Mouse (Mus musculus): ENCODE measurements around the gene Xrcc1. TPM values are rescaled to one million over a fixed set of nuclear protein-coding genes. Genes with fewer than 3 reads are reported as not detected.

Gene Xrcc1
- total and polyA plus RNA-seq, 2 experiments from 2014 or later = 41.9 to 51.8 TPM

DNA sequence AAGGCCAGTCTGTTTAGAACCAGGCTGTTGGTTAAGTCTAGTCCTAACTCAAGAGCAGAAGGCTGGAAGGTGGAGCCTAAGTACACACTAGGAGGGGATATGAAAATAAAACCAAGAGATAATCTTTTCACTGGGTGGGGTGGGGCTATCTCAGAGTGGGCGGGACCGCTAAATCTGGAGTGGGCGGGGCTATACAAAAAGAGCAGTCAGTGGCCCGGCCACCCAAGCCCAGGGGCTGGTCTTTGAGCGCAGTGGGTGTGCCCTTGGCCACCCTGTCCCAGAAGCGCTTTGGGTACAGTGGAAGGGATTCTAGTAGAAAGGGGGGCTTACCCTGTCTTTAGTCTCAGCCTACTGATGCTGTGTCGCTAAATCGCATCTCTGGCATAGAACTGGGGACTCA lies 40.7 kb downstream of the Xrcc1 start:
- Histone ChIP-seq H3K9ac (replicated peaks; ENCODE audit: low read length, poor library complexity, severe bottlenecking) (peak overlapping the region; percentile 90), H3K4me2 (ENCODE audit: low read depth, low read length, poor library complexity, severe bottlenecking) (peak overlapping the region; percentile 66), H3K27me3 (ENCODE audit: insufficient read depth, low read length) (no peaks in the 10 kb centered on the region), H3K36me3 (ENCODE audit: insufficient read depth, low read length) (0 out of 2 replicates have a peak, but pooled peaks cover 3% of the 10 kb centered on the region), H3K4me1 (ENCODE audit: insufficient read depth, low read length) (no peaks in the 10 kb centered on the region), H3K27ac (ENCODE audit: low read depth, low read length) (peak overlapping the region; percentile 71; the same call in 1 of the 2 replicates), H3K9me3 (ENCODE audit: low read length) (no peaks in the 10 kb centered on the region), H3K4me3 (ENCODE audit: low read depth, low read length) (peak overlapping the region; percentile 64)
- TF ChIP-seq CTCF (IDR thresholded peaks at IDR 0.05) = no peak
- peak; percentile 44 for DNase-seq (ENCODE audit: low spot score)
- ATAC-seq (ENCODE audit: low FRiP score) = peak; percentile 61
- 8% methylated on average over 8 of the region's 8 CpGs for WGBS

DNA sequence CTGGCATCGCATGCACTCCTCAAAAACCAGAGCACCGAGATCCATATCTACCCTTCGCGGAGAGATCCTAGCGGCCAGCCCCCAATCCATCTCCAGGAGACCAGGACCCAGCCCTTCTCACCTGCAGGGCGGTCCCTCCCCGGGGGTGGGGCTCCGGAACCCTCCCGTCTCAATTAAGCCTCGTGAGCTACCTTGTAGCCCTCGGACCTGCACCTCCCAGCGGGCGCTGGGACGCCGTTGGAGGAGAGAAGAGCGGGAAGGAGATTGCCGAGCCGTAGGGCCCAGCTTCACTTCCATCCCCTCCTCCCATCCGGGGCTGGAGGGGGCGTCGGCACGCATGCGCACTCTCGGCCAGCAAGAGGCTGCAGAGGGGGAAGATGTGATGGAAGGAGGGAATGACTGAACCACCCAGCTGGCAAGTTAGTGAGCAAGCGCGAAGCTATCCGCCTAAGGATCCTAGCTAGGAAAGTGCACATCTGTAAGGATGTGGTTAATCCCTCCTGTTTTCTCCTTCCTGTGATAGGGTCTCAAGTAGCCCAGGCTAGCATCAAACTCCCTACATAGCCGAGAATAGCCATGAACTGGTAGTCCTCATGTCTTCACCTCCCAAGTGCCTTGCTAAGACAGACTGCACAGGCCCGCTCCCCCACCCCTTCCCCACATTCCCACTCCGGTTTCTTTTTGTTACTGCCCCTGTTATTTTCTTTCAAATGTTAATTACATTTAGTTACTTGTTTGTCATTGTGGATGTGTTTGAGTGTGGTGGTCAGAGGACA lies 41.4 kb downstream of the Xrcc1 start, which contains the start of the genes Ethe1 and Zfp575:
TSS of gene Ethe1 (plus strand) at position 214 of the 776 bp plus-strand sequence.
TSS of gene Zfp575 (minus strand) at position 312 of the 776 bp plus-strand sequence.
- peak; percentile 84 for DNase-seq (ENCODE audit: low spot score)
- WGBS = 5% methylated on average over 30 of the region's 30 CpGs
- Histone ChIP-seq H3K27ac (ENCODE audit: low read depth, low read length) (peak within 1 kb of the TSS; percentile 71), H3K9me3 (ENCODE audit: low read length) (no peaks in the 10 kb centered on the region), H3K9ac (replicated peaks; ENCODE audit: low read length, poor library complexity, severe bottlenecking) (peak within 1 kb of the TSS; percentile 90), H3K36me3 (ENCODE audit: insufficient read depth, low read length) (0 out of 2 replicates have a peak, but pooled peaks cover 3% of the 10 kb centered on the region), H3K27me3 (ENCODE audit: insufficient read depth, low read length) (no peaks in the 10 kb centered on the region), H3K4me2 (ENCODE audit: low read depth, low read length, poor library complexity, severe bottlenecking) (peak within 1 kb of the TSS; percentile 66), H3K4me3 (ENCODE audit: low read depth, low read length) (peak within 1 kb of the TSS; percentile 64), H3K4me1 (ENCODE audit: insufficient read depth, low read length) (no peaks in the 10 kb centered on the region)
- peak; percentile 83 for ATAC-seq (ENCODE audit: low FRiP score)
- TF ChIP-seq CTCF (IDR thresholded peaks at IDR 0.05) = no peak

DNA sequence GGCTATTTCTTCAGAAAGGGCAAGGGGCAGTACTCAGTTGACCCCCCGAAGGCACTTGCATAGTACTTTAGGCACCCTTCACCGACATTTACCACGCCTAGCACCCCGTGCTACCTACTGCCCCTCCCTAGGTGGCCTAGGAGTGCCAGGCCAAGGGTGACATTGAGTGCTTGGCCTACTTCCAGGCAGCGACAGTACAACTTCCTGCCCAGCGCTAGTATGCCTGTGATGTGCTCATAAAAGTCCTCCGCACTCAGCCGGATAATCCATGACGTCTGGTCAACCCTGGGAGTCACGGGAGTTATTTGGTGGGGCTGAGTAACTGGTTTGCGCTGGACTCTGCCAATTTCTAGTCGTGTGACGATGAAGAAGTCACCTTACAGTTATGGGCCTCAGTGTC lies 42.2 kb downstream of the Xrcc1 start:
- TF ChIP-seq CTCF (IDR thresholded peaks at IDR 0.05) = no peak
- H3K4me2 ChIP-seq (ENCODE audit: low read depth, low read length, poor library complexity, severe bottlenecking) = no peak overlapping the region
- H3K27me3 ChIP-seq (ENCODE audit: insufficient read depth, low read length) = no peaks in the 10 kb centered on the region
- H3K9ac ChIP-seq (replicated peaks; ENCODE audit: low read length, poor library complexity, severe bottlenecking) = no peak overlapping the region
- H3K36me3 ChIP-seq (ENCODE audit: insufficient read depth, low read length) = 0 out of 2 replicates have a peak, but pooled peaks cover 3% of the 10 kb centered on the region
- ATAC-seq (ENCODE audit: low FRiP score) (no peak), DNase-seq (ENCODE audit: low spot score) (no peak)
- H3K9me3 ChIP-seq (ENCODE audit: low read length) = no peaks in the 10 kb centered on the region
- H3K27ac ChIP-seq (ENCODE audit: low read depth, low read length) = no peak overlapping the region
- WGBS = 83% methylated on average over 13 of the region's 13 CpGs
- H3K4me3 ChIP-seq (ENCODE audit: low read depth, low read length) = no peak overlapping the region
- H3K4me1 ChIP-seq (ENCODE audit: insufficient read depth, low read length) = 0 out of 2 replicates have a peak, but pooled peaks cover 3% of the 10 kb centered on the region

DNA sequence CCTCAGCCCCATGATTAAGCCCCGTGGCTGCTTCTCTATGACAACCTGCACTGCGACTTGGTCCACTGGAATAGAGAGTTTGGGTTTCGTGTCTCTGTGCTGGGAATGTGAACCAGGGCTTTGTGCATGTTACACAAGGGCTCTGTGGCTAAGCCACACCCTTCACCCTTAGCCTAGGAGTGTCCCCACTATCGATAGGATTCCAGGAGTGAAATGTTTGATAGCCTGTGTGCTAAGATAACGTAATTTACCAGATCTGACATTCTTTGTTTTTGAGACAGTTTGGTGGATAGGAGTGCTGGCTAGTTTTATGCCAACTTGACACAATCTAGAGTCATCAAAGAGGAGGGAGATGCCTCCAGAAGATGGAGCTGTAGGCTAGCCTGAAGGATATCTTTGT lies 45.6 kb downstream of the Xrcc1 start:
- Histone ChIP-seq H3K4me1 (ENCODE audit: insufficient read depth, low read length) (peaks cover 18% of the 10 kb centered on the region; the same call in 1 of the 2 replicates), H3K9ac (replicated peaks; ENCODE audit: low read length, poor library complexity, severe bottlenecking) (no peak overlapping the region), H3K27ac (ENCODE audit: low read depth, low read length) (no peak overlapping the region), H3K4me2 (ENCODE audit: low read depth, low read length, poor library complexity, severe bottlenecking) (no peak overlapping the region), H3K36me3 (ENCODE audit: insufficient read depth, low read length) (no peaks in the 10 kb centered on the region), H3K27me3 (ENCODE audit: insufficient read depth, low read length) (no peaks in the 10 kb centered on the region), H3K4me3 (ENCODE audit: low read depth, low read length) (no peak overlapping the region), H3K9me3 (ENCODE audit: low read length) (no peaks in the 10 kb centered on the region)
- peak; percentile 60 for TF ChIP-seq CTCF (IDR thresholded peaks at IDR 0.05)
- no peak for ATAC-seq (ENCODE audit: low FRiP score)
- DNase-seq (ENCODE audit: low spot score) = no peak
- WGBS = 69% methylated on average over 5 of the region's 5 CpGs

DNA sequence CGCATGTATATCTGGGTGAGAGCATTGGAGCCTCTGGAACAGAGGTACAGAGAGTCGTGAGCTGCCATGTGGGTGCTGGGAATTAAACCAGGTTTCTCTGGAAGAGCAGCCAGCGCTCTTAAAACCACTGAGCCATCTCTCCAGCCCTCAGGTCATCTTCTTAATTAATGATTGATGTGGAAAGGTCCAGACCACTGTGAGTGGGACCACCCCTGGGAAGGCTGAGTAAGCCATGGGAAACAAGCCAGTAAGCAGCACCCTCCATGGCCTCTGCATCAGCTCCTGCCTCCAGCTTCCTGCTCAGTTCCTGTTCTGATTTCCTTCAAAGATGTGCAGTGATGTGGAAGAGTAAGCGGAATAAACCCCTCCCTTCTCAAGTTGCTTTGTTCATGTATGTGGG lies 46.1 kb downstream of the Xrcc1 start:
- Histone ChIP-seq H3K9ac (replicated peaks; ENCODE audit: low read length, poor library complexity, severe bottlenecking) (no peak overlapping the region), H3K9me3 (ENCODE audit: low read length) (no peaks in the 10 kb centered on the region), H3K4me1 (ENCODE audit: insufficient read depth, low read length) (peaks cover 18% of the 10 kb centered on the region; the same call in 1 of the 2 replicates), H3K4me3 (ENCODE audit: low read depth, low read length) (no peak overlapping the region), H3K36me3 (ENCODE audit: insufficient read depth, low read length) (no peaks in the 10 kb centered on the region), H3K27me3 (ENCODE audit: insufficient read depth, low read length) (no peaks in the 10 kb centered on the region), H3K27ac (ENCODE audit: low read depth, low read length) (no peak overlapping the region), H3K4me2 (ENCODE audit: low read depth, low read length, poor library complexity, severe bottlenecking) (no peak overlapping the region)
- DNase-seq (ENCODE audit: low spot score) = no peak
- no peak for TF ChIP-seq CTCF (IDR thresholded peaks at IDR 0.05)
- no peak for ATAC-seq (ENCODE audit: low FRiP score)
- WGBS = 56% methylated on average over 4 of the region's 4 CpGs

DNA sequence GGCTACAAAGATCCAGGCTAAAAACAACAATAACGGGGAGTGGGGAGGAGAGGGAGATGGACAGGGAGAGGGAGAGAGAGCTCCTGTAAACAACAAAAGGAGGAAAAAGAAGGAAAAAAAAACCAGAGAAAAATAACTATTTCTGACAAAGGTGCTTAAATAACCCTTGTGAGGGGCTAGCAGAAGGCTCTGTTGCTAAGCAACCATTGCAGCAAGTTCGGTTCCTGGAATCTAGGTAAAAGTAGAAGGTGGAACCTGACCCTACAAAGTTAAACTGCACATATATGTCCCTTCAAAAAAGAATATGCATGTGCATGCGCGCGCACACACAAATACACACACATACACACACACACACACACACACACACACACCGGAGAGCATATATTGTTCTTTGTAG lies 46.7 kb downstream of the Xrcc1 start:
- no peaks in the 10 kb centered on the region for H3K27me3 ChIP-seq (ENCODE audit: insufficient read depth, low read length)
- H3K9me3 ChIP-seq (ENCODE audit: low read length) = no peaks in the 10 kb centered on the region
- DNase-seq (ENCODE audit: low spot score) (no peak), ATAC-seq (ENCODE audit: low FRiP score) (no peak)
- peaks cover 18% of the 10 kb centered on the region; the same call in 1 of the 2 replicates for H3K4me1 ChIP-seq (ENCODE audit: insufficient read depth, low read length)
- no peak for TF ChIP-seq CTCF (IDR thresholded peaks at IDR 0.05)
- no peak overlapping the region for H3K27ac ChIP-seq (ENCODE audit: low read depth, low read length)
- 79% methylated on average over 6 of the region's 6 CpGs for WGBS
- H3K9ac ChIP-seq (replicated peaks; ENCODE audit: low read length, poor library complexity, severe bottlenecking) = no peak overlapping the region
- no peaks in the 10 kb centered on the region for H3K36me3 ChIP-seq (ENCODE audit: insufficient read depth, low read length)
- H3K4me2 ChIP-seq (ENCODE audit: low read depth, low read length, poor library complexity, severe bottlenecking) = no peak overlapping the region
- no peak overlapping the region for H3K4me3 ChIP-seq (ENCODE audit: low read depth, low read length)
